Mouse (Mus musculus): Measurements from ENCODE around the gene Fen1. TPM values are rescaled to one million over a fixed set of nuclear protein-coding genes. Genes with fewer than 3 reads are reported as not detected.
"Not testable (repeated sequence)": the region's sequence is repeated elsewhere in the genome, so short reads cannot be mapped to it uniquely, and the experiment has no call there.

Gene Fen1
- polyA plus RNA-seq, 1 experiment from 2014 or later = 18.7 TPM

GRCm38 (mm10) chr19:10168441-10168840, 35.5 kb downstream of the Fen1 start:
- DNase-seq (ENCODE audit: low spot score) = no peak
- Histone ChIP-seq H3K4me1 (ENCODE audit: insufficient read depth, low read depth, low read length) (no peaks in the 10 kb centered on the region), H3K9me3 (ENCODE audit: low read length) (no peaks in the 10 kb centered on the region), H3K4me2 (replicated peaks; ENCODE audit: low read depth, low read length) (no peak overlapping the region), H3K27ac (ENCODE audit: low read length) (no peak overlapping the region), H3K27me3 (replicated peaks; ENCODE audit: insufficient read depth, low read length) (no peaks in the 10 kb centered on the region), H3K9ac (replicated peaks; ENCODE audit: low read depth) (no peak overlapping the region), H3K4me3 (ENCODE audit: low read depth, low read length) (no peak overlapping the region), H3K36me3 (ENCODE audit: insufficient read depth, low read length) (no peaks in the 10 kb centered on the region)
- TF ChIP-seq EP300 (IDR thresholded peaks at IDR 0.05) (no peak), CTCF (IDR thresholded peaks at IDR 0.05) (no peak)
- 57% methylated on average over 3 of the region's 3 CpGs for WGBS
- ATAC-seq = no peak

DNA sequence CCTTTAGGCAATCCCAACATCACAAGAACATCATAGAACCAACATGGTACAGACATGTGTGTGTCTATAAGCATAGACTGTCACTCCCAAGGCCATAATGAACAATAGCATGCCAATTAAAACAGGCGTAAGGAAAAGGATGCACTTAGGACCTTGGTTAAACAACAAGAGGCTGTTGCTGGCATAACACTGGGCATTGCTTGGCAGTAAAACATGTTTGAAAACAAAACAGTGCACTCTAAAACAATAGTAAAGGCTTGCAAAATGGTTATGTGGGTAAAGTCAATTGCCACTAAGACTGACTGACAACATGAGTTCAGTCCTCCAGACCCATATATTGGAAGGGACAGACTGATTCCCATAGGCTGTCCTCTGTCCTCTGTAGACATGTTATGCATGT, 36.0 kb downstream of the Fen1 start:
- no peak for TF ChIP-seq CTCF (IDR thresholded peaks at IDR 0.05)
- no peak for TF ChIP-seq EP300 (IDR thresholded peaks at IDR 0.05)
- Histone ChIP-seq H3K9ac (replicated peaks; ENCODE audit: low read depth) (no peak overlapping the region), H3K4me2 (replicated peaks; ENCODE audit: low read depth, low read length) (no peak overlapping the region), H3K4me3 (ENCODE audit: low read depth, low read length) (no peak overlapping the region), H3K27me3 (replicated peaks; ENCODE audit: insufficient read depth, low read length) (no peaks in the 10 kb centered on the region), H3K27ac (ENCODE audit: low read length) (no peak overlapping the region), H3K4me1 (ENCODE audit: insufficient read depth, low read depth, low read length) (no peaks in the 10 kb centered on the region), H3K9me3 (ENCODE audit: low read length) (no peaks in the 10 kb centered on the region), H3K36me3 (ENCODE audit: insufficient read depth, low read length) (no peaks in the 10 kb centered on the region)
- DNase-seq (ENCODE audit: low spot score) (no peak), ATAC-seq (no peak)
- WGBS = 71% methylated on average over 1 of the region's 1 CpGs

DNA sequence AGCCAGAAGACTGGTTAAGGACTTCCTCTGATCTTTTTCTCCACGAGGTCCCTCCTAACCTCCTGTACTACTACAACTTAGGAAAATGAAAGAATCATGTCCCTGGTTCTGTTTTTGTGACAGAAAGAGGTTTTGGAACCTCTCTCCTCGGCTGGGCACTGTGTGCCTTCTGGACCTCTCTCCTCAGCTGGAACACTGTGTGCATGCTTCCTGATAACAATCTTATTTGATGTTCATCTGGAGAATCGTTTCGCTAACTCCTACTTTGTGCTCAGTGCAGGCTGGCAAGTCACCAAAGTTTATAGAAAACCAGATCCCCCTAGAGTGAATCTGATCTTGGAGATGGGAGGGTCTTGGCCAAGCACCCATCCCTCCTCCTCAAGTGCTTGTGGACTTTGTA, 36.9 kb downstream of the Fen1 start:
- no peak for DNase-seq (ENCODE audit: low spot score)
- H3K4me3 ChIP-seq (ENCODE audit: low read depth, low read length) = no peak overlapping the region

DNA sequence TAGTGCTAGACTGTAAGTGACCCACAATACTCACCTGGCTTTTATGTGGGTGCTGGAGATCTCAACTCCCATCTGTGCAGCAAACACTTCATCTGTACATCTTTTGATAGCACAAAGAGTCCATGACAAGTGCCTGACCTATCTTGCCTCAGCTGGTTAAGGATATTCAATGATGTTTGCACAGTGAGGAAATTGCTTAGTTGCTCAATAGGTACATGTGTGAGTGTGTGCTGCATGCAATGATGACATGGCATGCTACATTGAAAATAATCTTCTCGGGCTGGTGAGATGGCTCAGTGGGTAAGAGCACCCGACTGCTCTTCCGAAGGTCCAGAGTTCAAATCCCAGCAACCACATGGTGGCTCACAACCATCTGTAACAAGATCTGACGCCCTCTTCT, 38.0 kb downstream of the Fen1 start:
- WGBS = 68% methylated on average over 3 of the region's 4 CpGs
- peak; percentile 41 for DNase-seq (ENCODE audit: low spot score)
- H3K4me2 ChIP-seq (replicated peaks; ENCODE audit: low read depth, low read length) = not testable (repeated sequence)

More for the DNA sequence above, 36.9 kb downstream of the Fen1 start:
- WGBS = 50% methylated on average over 4 of the region's 4 CpGs
- Histone ChIP-seq H3K9me3 (ENCODE audit: low read length) (no peaks in the 10 kb centered on the region), H3K27ac (ENCODE audit: low read length) (no peak overlapping the region), H3K27me3 (replicated peaks; ENCODE audit: insufficient read depth, low read length) (no peaks in the 10 kb centered on the region), H3K36me3 (ENCODE audit: insufficient read depth, low read length) (no peaks in the 10 kb centered on the region), H3K4me1 (ENCODE audit: insufficient read depth, low read depth, low read length) (no peaks in the 10 kb centered on the region), H3K4me2 (replicated peaks; ENCODE audit: low read depth, low read length) (no peak overlapping the region), H3K9ac (replicated peaks; ENCODE audit: low read depth) (no peak overlapping the region)
- ATAC-seq = no peak
- TF ChIP-seq EP300 (IDR thresholded peaks at IDR 0.05) (no peak), CTCF (IDR thresholded peaks at IDR 0.05) (no peak)

DNA sequence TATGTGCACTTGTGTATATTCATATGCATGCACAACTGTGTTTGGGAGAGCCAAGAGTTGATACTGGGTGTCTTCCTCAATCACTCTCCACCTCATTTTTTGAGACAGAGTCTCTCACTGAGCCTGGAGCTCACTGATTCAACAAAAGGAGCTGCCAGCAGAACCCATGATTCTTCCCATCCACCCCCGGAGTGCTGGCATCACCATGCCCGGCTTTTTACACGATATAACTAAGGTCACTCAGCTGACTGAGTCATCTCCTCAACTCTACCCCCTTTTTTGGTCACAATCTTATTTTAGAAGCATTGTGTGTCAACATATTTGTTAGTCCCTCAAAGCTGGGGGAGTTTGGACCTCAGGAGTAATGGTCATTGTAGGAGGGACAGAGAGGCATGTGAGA, 40.1 kb downstream of the Fen1 start:
- Histone ChIP-seq H3K36me3 (ENCODE audit: insufficient read depth, low read length) (no peaks in the 10 kb centered on the region), H3K4me3 (ENCODE audit: low read depth, low read length) (no peak overlapping the region), H3K9ac (replicated peaks; ENCODE audit: low read depth) (no peak overlapping the region), H3K9me3 (ENCODE audit: low read length) (no peaks in the 10 kb centered on the region), H3K4me2 (replicated peaks; ENCODE audit: low read depth, low read length) (no peak overlapping the region), H3K27me3 (replicated peaks; ENCODE audit: insufficient read depth, low read length) (no peaks in the 10 kb centered on the region), H3K27ac (ENCODE audit: low read length) (no peak overlapping the region), H3K4me1 (ENCODE audit: insufficient read depth, low read depth, low read length) (no peaks in the 10 kb centered on the region)
- WGBS = 76% methylated on average over 3 of the region's 3 CpGs
- DNase-seq (ENCODE audit: low spot score) = no peak
- TF ChIP-seq EP300 (IDR thresholded peaks at IDR 0.05) = no peak
- TF ChIP-seq CTCF (IDR thresholded peaks at IDR 0.05) = no peak
- ATAC-seq = no peak

More for the DNA sequence above, 38.0 kb downstream of the Fen1 start:
- H3K4me3 ChIP-seq (ENCODE audit: low read depth, low read length); H3K27me3 ChIP-seq (replicated peaks; ENCODE audit: insufficient read depth, low read length); H3K27ac ChIP-seq (ENCODE audit: low read length); H3K9ac ChIP-seq (replicated peaks; ENCODE audit: low read depth); H3K9me3 ChIP-seq (ENCODE audit: low read length); H3K4me1 ChIP-seq (ENCODE audit: insufficient read depth, low read depth, low read length); H3K36me3 ChIP-seq (ENCODE audit: insufficient read depth, low read length): not testable (repeated sequence)
- 0 out of 2 replicates have a peak, but pooled peaks have one; percentile 22 for TF ChIP-seq EP300 (IDR thresholded peaks at IDR 0.05)
- peak; percentile 46 for ATAC-seq

GRCm38 (mm10) chr19:10157725-10158124, 46.2 kb downstream of the Fen1 start:
- Histone ChIP-seq H3K4me3 (ENCODE audit: low read depth, low read length) (no peak overlapping the region), H3K27ac (ENCODE audit: low read length) (no peak overlapping the region), H3K4me1 (ENCODE audit: insufficient read depth, low read depth, low read length) (no peaks in the 10 kb centered on the region), H3K4me2 (replicated peaks; ENCODE audit: low read depth, low read length) (no peak overlapping the region), H3K27me3 (replicated peaks; ENCODE audit: insufficient read depth, low read length) (no peaks in the 10 kb centered on the region), H3K36me3 (ENCODE audit: insufficient read depth, low read length) (no peaks in the 10 kb centered on the region), H3K9me3 (ENCODE audit: low read length) (no peaks in the 10 kb centered on the region), H3K9ac (replicated peaks; ENCODE audit: low read depth) (no peak overlapping the region)
- TF ChIP-seq EP300 (IDR thresholded peaks at IDR 0.05) = no peak
- no peak for TF ChIP-seq CTCF (IDR thresholded peaks at IDR 0.05)
- DNase-seq (ENCODE audit: low spot score) (no peak), ATAC-seq (no peak)
- 47% methylated on average over 2 of the region's 2 CpGs for WGBS

GRCm38 (mm10) chr19:10149189-10149588, 54.8 kb downstream of the Fen1 start:
- H3K9me3 ChIP-seq (ENCODE audit: low read length) = no peaks in the 10 kb centered on the region
- TF ChIP-seq EP300 (IDR thresholded peaks at IDR 0.05) (no peak), CTCF (IDR thresholded peaks at IDR 0.05) (no peak)
- H3K4me2 ChIP-seq (replicated peaks; ENCODE audit: low read depth, low read length) = no peak overlapping the region
- no peak for ATAC-seq
- H3K9ac ChIP-seq (replicated peaks; ENCODE audit: low read depth) = no peak overlapping the region
- no peak overlapping the region for H3K4me3 ChIP-seq (ENCODE audit: low read depth, low read length)
- WGBS = 45% methylated on average over 3 of the region's 3 CpGs
- H3K27ac ChIP-seq (ENCODE audit: low read length) = no peak overlapping the region
- H3K36me3 ChIP-seq (ENCODE audit: insufficient read depth, low read length) = no peaks in the 10 kb centered on the region
- no peaks in the 10 kb centered on the region for H3K27me3 ChIP-seq (replicated peaks; ENCODE audit: insufficient read depth, low read length)
- DNase-seq (ENCODE audit: low spot score) = no peak
- H3K4me1 ChIP-seq (ENCODE audit: insufficient read depth, low read depth, low read length) = no peaks in the 10 kb centered on the region

Small RNAs within 50 kb of the gene (microRNA-seq; reads per million reads assigned to microRNA genes)
- gene Mir6993 = not detected

Other genes starting within 250 kb of the Fen1 start
- gene Fth1, start 223.6 kb downstream of the Fen1 start, polyA plus RNA-seq (2015; fragmentation: Nextera tagmentation; extraction: Ambion mirVana) = 3,752 and 3,783 TPM in 2 replicates
- 2.0 and 2.3 TPM in 2 replicates for gene Best1, start 202.5 kb downstream of the Fen1 start, polyA plus RNA-seq (2015; fragmentation: Nextera tagmentation; extraction: Ambion mirVana)
- gene Rab3il1, start 202.5 kb downstream of the Fen1 start, polyA plus RNA-seq (2015; fragmentation: Nextera tagmentation; extraction: Ambion mirVana) = 23.8 and 25.9 TPM in 2 replicates
- 79.6 and 96.1 TPM in 2 replicates for gene Fads3, start 162.6 kb downstream of the Fen1 start, polyA plus RNA-seq (2015; fragmentation: Nextera tagmentation; extraction: Ambion mirVana)
- gene Fads2, start 102.4 kb downstream of the Fen1 start, polyA plus RNA-seq (2015; fragmentation: Nextera tagmentation; extraction: Ambion mirVana) = 35.0 and 36.8 TPM in 2 replicates
- 44.5 and 48.8 TPM in 2 replicates for gene Fads1, start 21.3 kb downstream of the Fen1 start, polyA plus RNA-seq (2015; fragmentation: Nextera tagmentation; extraction: Ambion mirVana)
- 362 and 394 TPM in 2 replicates for gene Tmem258, start 155 bp downstream of the Fen1 start, polyA plus RNA-seq (2015; fragmentation: Nextera tagmentation; extraction: Ambion mirVana)
- gene Myrf, start 36.6 kb upstream of the Fen1 start, polyA plus RNA-seq (2015; fragmentation: Nextera tagmentation; extraction: Ambion mirVana) = 5.0 and 5.9 TPM in 2 replicates
- 1.2 and 1.4 TPM in 2 replicates for gene Dagla, start 100.7 kb upstream of the Fen1 start, polyA plus RNA-seq (2015; fragmentation: Nextera tagmentation; extraction: Ambion mirVana)
- 1.4 and 3.0 TPM in 2 replicates for gene Syt7, start 184.9 kb upstream of the Fen1 start, polyA plus RNA-seq (2015; fragmentation: Nextera tagmentation; extraction: Ambion mirVana)